Mouse (Mus musculus) hindbrain, embryonic 11.5 days (tissue): ENCODE data around the gene Nlgn2. TPM values are rescaled to one million over a fixed set of nuclear protein-coding genes. Genes with fewer than 3 reads are reported as not detected.

Experiments used
- ATAC-seq: fragments of 200-750 bp; cut with Nextera tagmentation; 2 replicates; pipeline ENCODE4 v1.8.0; 2017; ENCODE audit warnings: mild to moderate bottlenecking, moderate TSS enrichment, moderate library complexity; ENCODE audit not compliant: low FRiP score
- DNase-seq: peaks from one replicate; pipeline ENCODE4 v3.0.0-alpha.2; 2015; ENCODE audit warnings: low spot score
- H3K27ac ChIP-seq: fragments of 300-500 bp; sonication (generic); 2 replicates; pipeline ENCODE4 v1.5.1; 2014; ENCODE audit warnings: mild to moderate bottlenecking, low read depth, low read length
- H3K27me3 ChIP-seq: fragments of 300-500 bp; sonication (generic); 2 replicates; pipeline ENCODE4 v1.6.1; 2014; ENCODE audit warnings: mild to moderate bottlenecking, low read length, moderate library complexity, mixed read lengths; ENCODE audit not compliant: control insufficient read depth, insufficient read depth
- H3K36me3 ChIP-seq: fragments of 300-500 bp; sonication (generic); 2 replicates; pipeline ENCODE4 v1.6.1; 2014; ENCODE audit warnings: mild to moderate bottlenecking, low read length, moderate library complexity, mixed read lengths; ENCODE audit not compliant: control insufficient read depth, insufficient read depth
- H3K4me1 ChIP-seq: fragments of 300-500 bp; sonication (generic); replicated peaks from 2 replicates; pipeline ENCODE4 v1.6.1; 2014; ENCODE audit warnings: low read length, mixed read lengths; ENCODE audit not compliant: control insufficient read depth, insufficient read depth
- H3K4me2 ChIP-seq: fragments of 300-500 bp; sonication (generic); replicated peaks from 2 replicates; pipeline ENCODE4 v1.6.1; 2014; ENCODE audit warnings: mild to moderate bottlenecking, low read depth, low read length
- H3K4me3 ChIP-seq: fragments of 300-500 bp; sonication (generic); 2 replicates; pipeline ENCODE4 v1.5.1; 2014; ENCODE audit warnings: low read depth, low read length
- H3K9ac ChIP-seq: fragments of 300-500 bp; sonication (generic); 2 replicates; pipeline ENCODE4 v1.6.1; 2014; ENCODE audit warnings: low read depth, low read length
- H3K9me3 ChIP-seq: fragments of 300-500 bp; sonication (generic); 2 replicates; pipeline ENCODE4 v1.6.1; 2016; ENCODE audit warnings: low read length; ENCODE audit not compliant: control insufficient read depth
- WGBS: fragments of 180-500 bp; shearing (Covaris S2); extraction: QIAGEN DNeasy Blood & Tissue Kit; methylation state at CpG from one replicate; pipeline ENCODE4 v1.1.7; 2014; 5-methylcytosine and 5-hydroxymethylcytosine counted together
- polyA plus RNA-seq: library from polyadenylated mRNA; unstranded; fragments of >200 nt; fragmentation: Nextera tagmentation; extraction: Ambion mirVana; gene quantifications from 2 replicates; pipeline ENCODE4 v1.2.1, GENCODE M21; 2014

The Nlgn2 gene
- polyA plus RNA-seq, 1 experiment from 2014 or later = 16.1 TPM

DNA sequence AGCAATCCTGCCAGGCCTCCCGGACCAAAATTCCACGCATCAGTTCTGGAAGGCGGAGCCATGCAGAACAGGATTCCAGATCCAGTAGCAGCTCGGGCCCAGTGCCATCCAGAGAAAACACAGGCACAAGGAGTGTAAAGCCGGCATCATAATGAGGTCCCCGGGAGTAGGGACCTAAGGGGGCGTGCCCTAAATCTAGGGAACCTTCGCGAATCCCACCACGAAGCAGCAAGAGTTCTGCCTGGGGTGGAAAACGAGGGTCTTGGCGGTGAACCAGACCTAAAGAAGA, 33.0 kb downstream of the Nlgn2 start:
- H3K4me1 ChIP-seq = peaks cover 13% of the 10 kb centered on the region
- no peak overlapping the region for H3K27ac ChIP-seq
- no peaks in the 10 kb centered on the region for H3K36me3 ChIP-seq
- peaks cover 53% of the 10 kb centered on the region for H3K27me3 ChIP-seq
- DNase-seq (no peak), ATAC-seq (no peak)
- WGBS = 5% methylated on average over 12 of the region's 12 CpGs
- 0 out of 2 replicates have a peak overlapping the region, but pooled peaks have one; percentile 11 for H3K4me3 ChIP-seq
- no peak overlapping the region; the same call in 1 of the 2 replicates for H3K4me2 ChIP-seq
- H3K9ac ChIP-seq = no peak overlapping the region
- H3K9me3 ChIP-seq = no peaks in the 10 kb centered on the region

GRCm38 (mm10) chr11:69803786-69804651, 33.6 kb downstream of the Nlgn2 start:
- Histone ChIP-seq H3K9ac (peak overlapping the region; percentile 49; the same call in 1 of the 2 replicates), H3K36me3 (no peaks in the 10 kb centered on the region), H3K4me3 (peak overlapping the region; percentile 54), H3K27ac (0 out of 2 replicates have a peak overlapping the region, but pooled peaks have one; percentile 47), H3K4me2 (peak overlapping the region; percentile 73), H3K9me3 (no peaks in the 10 kb centered on the region), H3K4me1 (peaks cover 17% of the 10 kb centered on the region), H3K27me3 (peaks cover 53% of the 10 kb centered on the region)
- ATAC-seq (peak; percentile 31; the same call in 1 of the 2 replicates), DNase-seq (peak; percentile 82)
- WGBS = 2% methylated on average over 58 of the region's 60 CpGs

DNA sequence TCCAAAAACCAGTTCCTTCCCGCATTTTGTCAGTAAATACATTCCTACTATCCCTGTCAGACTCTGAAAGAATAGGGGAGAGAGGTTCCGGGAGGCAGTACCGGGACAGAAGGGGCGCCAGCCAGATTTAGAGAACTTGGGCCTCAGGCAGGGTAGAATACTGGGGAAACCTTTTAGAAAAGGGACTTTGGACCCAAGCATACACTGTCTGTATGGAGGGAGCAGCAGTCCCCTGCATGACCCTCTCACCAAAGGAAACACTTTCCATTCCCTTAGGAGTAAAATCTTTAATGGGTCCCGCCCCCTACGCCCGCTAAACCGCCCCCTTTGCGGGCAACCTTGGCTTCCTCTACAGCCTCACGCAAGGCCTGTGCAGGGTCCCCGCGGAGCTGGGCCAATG, 34.3 kb downstream of the Nlgn2 start:
- DNase-seq = no peak
- Histone ChIP-seq H3K9ac (peak overlapping the region; percentile 49; the same call in 1 of the 2 replicates), H3K4me2 (peak overlapping the region; percentile 73), H3K27ac (0 out of 2 replicates have a peak overlapping the region, but pooled peaks have one; percentile 47), H3K36me3 (no peaks in the 10 kb centered on the region), H3K9me3 (no peaks in the 10 kb centered on the region), H3K4me3 (peak overlapping the region; percentile 54), H3K4me1 (peaks cover 17% of the 10 kb centered on the region), H3K27me3 (peaks cover 53% of the 10 kb centered on the region)
- WGBS = 2% methylated on average over 12 of the region's 12 CpGs
- ATAC-seq = 0 out of 2 replicates have a peak, but pooled peaks have one; percentile 5

DNA sequence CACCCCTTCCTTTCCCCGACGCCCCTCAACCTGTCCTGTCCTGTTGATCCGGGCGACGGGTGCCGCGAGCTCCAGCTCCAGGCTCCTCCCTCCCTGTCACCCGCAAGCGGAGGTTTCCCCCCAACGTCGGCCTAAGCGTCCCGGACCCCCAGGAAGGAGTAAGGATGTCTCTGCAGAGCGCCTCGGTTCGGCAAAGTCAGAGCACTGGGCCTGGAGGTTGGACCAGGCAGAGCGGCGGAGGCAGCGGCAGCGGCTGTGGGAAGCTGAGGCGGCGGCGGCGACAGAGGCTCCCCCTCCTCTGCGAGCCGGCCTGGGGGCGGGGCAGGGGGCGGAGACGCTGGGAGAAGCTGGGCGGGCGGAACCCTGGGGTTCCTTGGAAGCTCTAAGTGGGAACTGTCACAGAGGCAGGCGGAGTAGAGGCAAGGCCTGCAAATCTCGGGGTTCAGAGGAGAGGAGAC, 34.9 kb downstream of the Nlgn2 start:
- H3K27ac ChIP-seq = 0 out of 2 replicates have a peak overlapping the region, but pooled peaks have one; percentile 24
- peak overlapping the region; percentile 52 for H3K9ac ChIP-seq
- DNase-seq (peak; percentile 85), ATAC-seq (no peak)
- WGBS = under 1% methylated on average over 31 of the region's 33 CpGs
- H3K27me3 ChIP-seq = peaks cover 57% of the 10 kb centered on the region
- H3K36me3 ChIP-seq = no peaks in the 10 kb centered on the region
- peaks cover 17% of the 10 kb centered on the region for H3K4me1 ChIP-seq
- H3K4me2 ChIP-seq = peak overlapping the region; percentile 73
- peak overlapping the region; percentile 54 for H3K4me3 ChIP-seq
- no peaks in the 10 kb centered on the region for H3K9me3 ChIP-seq

- DNase-seq = peak; percentile 35
- Histone ChIP-seq H3K9ac (peak within 1 kb of the TSS; percentile 72), H3K4me1 (peaks cover 17% of the 10 kb centered on the region)
Measured at GRCm38 (mm10) chr11:69801379-69801977, 36.1 kb downstream of the Nlgn2 start, which contains the start of gene Fgf11. Fgf11 (minus strand) TSS chr11:69801857.

DNA sequence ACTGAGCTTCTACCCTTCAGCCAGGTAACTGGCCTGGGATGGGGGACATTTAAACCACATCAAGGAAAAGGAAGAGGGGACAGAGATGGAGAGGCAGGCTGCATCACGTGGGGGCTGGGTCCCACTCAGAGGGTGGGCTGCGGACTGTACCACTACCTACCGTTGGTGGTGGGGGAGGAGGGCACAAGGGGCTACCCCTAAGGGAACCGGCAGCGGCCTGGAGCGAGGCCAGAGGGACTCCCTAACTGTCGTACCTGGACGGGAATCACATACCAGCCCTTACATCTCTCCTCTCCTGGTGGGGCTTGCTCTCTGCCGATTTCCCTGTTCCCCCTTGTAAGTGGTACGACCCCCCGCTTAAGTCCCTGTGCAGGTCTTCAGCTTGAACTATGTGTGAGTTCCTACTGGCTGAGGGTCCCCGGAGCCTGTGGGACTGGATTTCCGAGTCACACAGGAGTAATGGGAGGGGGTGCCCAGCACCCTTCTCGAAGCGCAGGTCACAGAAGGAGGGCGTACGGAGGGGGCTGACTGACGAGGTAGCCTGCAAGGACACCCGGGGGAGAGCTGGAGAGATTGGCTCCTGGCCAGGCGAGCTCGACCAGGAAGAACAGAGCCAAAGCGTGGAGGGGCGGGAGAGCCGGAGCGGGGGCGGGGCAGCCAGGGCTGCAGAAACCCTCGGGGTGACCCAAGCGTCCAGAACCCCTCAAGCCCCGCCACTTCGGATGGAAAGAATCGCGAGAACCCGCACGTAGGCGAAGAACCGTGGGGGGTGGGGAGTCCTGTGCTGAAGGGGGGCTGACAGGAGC, 37.0 kb downstream of the Nlgn2 start:
- H3K9ac ChIP-seq = peak overlapping the region; percentile 72
- H3K4me2 ChIP-seq = peak overlapping the region; percentile 73
- H3K36me3 ChIP-seq = no peaks in the 10 kb centered on the region
- ATAC-seq = peak; percentile 66
- H3K9me3 ChIP-seq = no peaks in the 10 kb centered on the region
- H3K4me1 ChIP-seq = peaks cover 19% of the 10 kb centered on the region
- DNase-seq = peak; percentile 82
- WGBS = under 1% methylated on average over 36 of the region's 36 CpGs
- H3K4me3 ChIP-seq = peak overlapping the region; percentile 54
- H3K27me3 ChIP-seq = peaks cover 54% of the 10 kb centered on the region
- H3K27ac ChIP-seq = peak overlapping the region; percentile 89

More at GRCm38 (mm10) chr11:69801379-69801977, 36.1 kb downstream of the Nlgn2 start, which contains the start of gene Fgf11:
- peaks cover 54% of the 10 kb centered on the region for H3K27me3 ChIP-seq
- no peak for ATAC-seq
- no peaks in the 10 kb centered on the region for H3K36me3 ChIP-seq
- H3K27ac ChIP-seq = peak within 1 kb of the TSS; percentile 89
- H3K4me2 ChIP-seq = peak within 1 kb of the TSS; percentile 73
- peak within 1 kb of the TSS; percentile 54 for H3K4me3 ChIP-seq
- under 1% methylated on average over 31 of the region's 33 CpGs for WGBS
- H3K9me3 ChIP-seq = no peaks in the 10 kb centered on the region

DNA sequence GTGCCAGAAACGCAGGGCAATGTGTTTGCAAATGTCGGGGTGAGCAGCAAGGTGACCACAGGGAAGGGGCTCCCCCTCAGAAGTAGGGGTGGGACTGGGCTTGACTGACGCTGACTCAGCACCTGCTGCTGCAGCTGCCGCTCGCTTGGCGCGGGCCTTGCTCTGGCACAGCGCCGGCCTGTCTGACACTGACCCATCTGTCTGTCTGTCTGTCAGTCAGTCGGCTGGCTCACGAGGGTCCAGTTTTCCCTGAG, 37.5 kb downstream of the Nlgn2 start:
- Histone ChIP-seq H3K27me3 (peaks cover 49% of the 10 kb centered on the region), H3K9me3 (no peaks in the 10 kb centered on the region), H3K27ac (peak overlapping the region; percentile 89), H3K4me2 (peak overlapping the region; percentile 73), H3K9ac (peak overlapping the region; percentile 72), H3K4me1 (peaks cover 19% of the 10 kb centered on the region), H3K4me3 (peak overlapping the region; percentile 54), H3K36me3 (no peaks in the 10 kb centered on the region)
- ATAC-seq (peak; percentile 18; the same call in 1 of the 2 replicates), DNase-seq (no peak)
- WGBS = 4% methylated on average over 11 of the region's 11 CpGs
